In the genomic region with DNA sequence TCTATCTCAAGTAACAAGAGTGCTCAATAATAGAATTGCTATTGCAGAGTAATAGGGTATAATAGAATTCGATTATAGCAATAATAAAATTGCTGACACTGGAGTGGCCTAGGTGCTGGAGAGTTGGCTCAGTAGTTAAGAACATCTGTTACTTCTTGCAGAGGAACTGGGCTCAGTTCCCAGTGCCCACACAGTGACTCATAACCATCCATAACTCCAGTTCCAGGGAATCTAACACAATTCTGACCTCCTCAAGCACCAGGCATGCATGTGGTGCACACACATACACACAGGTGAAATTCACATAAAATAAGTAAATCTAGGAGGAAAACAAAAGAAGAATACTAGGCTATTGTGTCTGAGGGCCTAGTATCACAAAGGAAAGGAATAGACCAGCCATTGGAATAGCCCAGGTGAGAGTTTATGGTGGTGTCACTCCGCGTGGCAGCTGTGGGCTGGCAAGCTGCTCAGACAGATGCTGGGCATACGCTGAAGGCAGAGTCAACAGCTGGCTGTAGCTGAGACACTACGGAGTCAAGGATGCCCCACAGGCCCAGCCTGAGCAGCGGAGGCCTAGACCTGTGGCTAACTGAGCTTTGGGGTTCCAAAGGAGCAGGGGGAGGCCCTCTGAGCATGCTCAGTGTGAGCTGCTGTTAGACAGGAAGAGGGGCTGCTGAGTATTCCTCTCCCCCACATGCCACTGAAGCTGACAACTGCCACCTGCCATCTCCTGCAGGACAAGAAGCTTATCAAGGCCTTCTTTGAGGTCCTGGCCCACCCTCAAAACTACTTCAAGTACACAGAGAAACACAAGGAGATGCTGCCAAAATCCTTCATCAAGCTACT, we compare ENCODE assay signal across 13 mouse cellular contexts. TPM values are rescaled to one million over a fixed set of nuclear protein-coding genes. Genes with fewer than 3 reads are reported as not detected.
A peak's percentile ranks its signal among the peaks of the same experiment; 100 is the strongest.
DNase-seq lines count a peak whose midpoint lies in the region; ATAC-seq and TF ChIP-seq lines count a peak whose summit lies in the region.
"Had no signal": no experiment of that assay in that cellular context is flagged by ENCODE, and none has a peak within 500 bp of the region (broad histone marks: within the 10 kb centered on the region; RNA-seq: fewer than 3 reads in every experiment).

No protein-coding gene starts in this region.

- H3K27ac ChIP-seq in embryonic facial prominence, embryonic 13.5 days, result no peak overlapping the region
- no peak overlapping the region for H3K27ac ChIP-seq in embryonic facial prominence, embryonic 10.5 days (replicated peaks)
- H3K27ac ChIP-seq: macrophage; stomach, embryonic 15.5 days had no signal

- H3K4me3 ChIP-seq in embryonic facial prominence, embryonic 13.5 days, result no peak overlapping the region
- no peak overlapping the region for H3K4me3 ChIP-seq in embryonic facial prominence, embryonic 10.5 days
- H3K4me3 ChIP-seq: stomach, embryonic 15.5 days had no signal

- H3K27me3 ChIP-seq in embryonic facial prominence, embryonic 13.5 days, result no peaks in the 10 kb centered on the region
- peaks cover 3% of the 10 kb centered on the region; the same call in 1 of the 2 replicates for H3K27me3 ChIP-seq in embryonic facial prominence, embryonic 10.5 days (replicated peaks; ENCODE audit: low read depth, poor library complexity, severe bottlenecking)
- no peaks in the 10 kb centered on the region for H3K27me3 ChIP-seq in Patski
- H3K27me3 ChIP-seq: stomach, embryonic 15.5 days had no signal

- WGBS in embryonic facial prominence, embryonic 13.5 days, result 87% methylated on average over 6 of the region's 6 CpGs
- WGBS in embryonic facial prominence, embryonic 10.5 days, result 94% methylated on average over 6 of the region's 6 CpGs

- H3K4me1 ChIP-seq in embryonic facial prominence, embryonic 13.5 days, result peaks cover 32% of the 10 kb centered on the region
- H3K4me1 ChIP-seq in embryonic facial prominence, embryonic 10.5 days, result peaks cover 38% of the 10 kb centered on the region

- no peaks in the 10 kb centered on the region for H3K9me3 ChIP-seq in embryonic facial prominence, embryonic 13.5 days
- H3K9me3 ChIP-seq in embryonic facial prominence, embryonic 10.5 days, result no peaks in the 10 kb centered on the region
- H3K9me3 ChIP-seq: stomach, embryonic 15.5 days had no signal

- POLR2A ChIA-PET in Patski (lab: Charles Lee), result interaction anchor here (1.1 kb wide), 1 partner anchor 12 kb away, joined by 3 read pairs; no protein-coding TSS in a partner anchor

- in situ Hi-C loops in Patski (cut with MboI; ENCODE audit: low pct_unique_long_range_greater_than_20kb), result no loop called here

- no peak overlapping the region for H3K4me2 ChIP-seq in embryonic facial prominence, embryonic 13.5 days
- H3K4me2 ChIP-seq: liver, embryonic 11.5 days; stomach, embryonic 15.5 days had no signal

- TF ChIP-seq CTCF in Patski (IDR thresholded peaks at IDR 0.05), result no peak

- H3K9ac ChIP-seq in embryonic facial prominence, embryonic 13.5 days, result 0 out of 2 replicates have a peak overlapping the region, but pooled peaks have one; percentile 11
- H3K9ac ChIP-seq: stomach, embryonic 15.5 days had no signal

- DNase-seq in embryonic facial prominence, embryonic 10.5 days (ENCODE audit: low spot score), result no peak
- DNase-seq in layer of hippocampus, adult 9-11 months, result peak; percentile 65
- no peak for DNase-seq in layer of hippocampus, postnatal 25 days (ENCODE audit: extremely low spot score in 1 of 2, low spot score in 1 of 2)
- DNase-seq in Patski (ENCODE audit: low read depth, low spot score), result no peak
- DNase-seq in thymus, adult 18-20 months, result peak; percentile 26 to 35
- no peak for DNase-seq in spleen, postnatal 10 days (ENCODE audit: low spot score in 2 of 2)
- no peak for DNase-seq in urinary bladder, postnatal 25 days (ENCODE audit: low spot score)
- DNase-seq: cerebellum, adult 11 months had no signal

- peaks cover 55% of the 10 kb centered on the region for H3K36me3 ChIP-seq in embryonic facial prominence, embryonic 13.5 days
- H3K36me3 ChIP-seq in embryonic facial prominence, embryonic 10.5 days (replicated peaks), result peaks cover 75% of the 10 kb centered on the region
- H3K36me3 ChIP-seq: stomach, embryonic 15.5 days had no signal

- CTCF ChIA-PET in Patski (lab: Charles Lee), result interaction anchor here (1.7 kb wide), 1 partner anchor 85 kb away, joined by 4 read pairs; no protein-coding TSS in a partner anchor

- no peak for ATAC-seq in embryonic facial prominence, embryonic 13.5 days (ENCODE audit: insufficient number of reproducible peaks, insufficient read depth, low FRiP score, low TSS enrichment, low read depth)
- peak; percentile 42 for ATAC-seq in Patski
- ATAC-seq: forebrain, embryonic 14.5 days had no signal

RNA-seq across cellular contexts. Expression of a gene that starts 6.2 kb away (rescaled TPM):
- polyA plus RNA-seq in embryonic facial prominence, embryonic 13.5 days (2015; fragmentation: Nextera tagmentation; extraction: Ambion mirVana), result 36.6 and 41.2 TPM in 2 replicates
- 32.8 and 35.9 TPM in 2 replicates for polyA plus RNA-seq in embryonic facial prominence, embryonic 10.5 days (2016; fragmentation: Nextera tagmentation; extraction: Ambion mirVana)
- 100 to 1,000 TPM in 1 of 2 experiments, 10 to 100 TPM in 1; 95.9 to 109 TPM for total RNA-seq in layer of hippocampus, postnatal 25 days (2021)
- 65.9 TPM for polyA plus RNA-seq in Patski (2021)

RNA-seq across cellular contexts. Expression of a gene that starts 28.7 kb away (rescaled TPM):
- 9.4 and 10.1 TPM in 2 replicates for polyA plus RNA-seq in embryonic facial prominence, embryonic 13.5 days (2015; fragmentation: Nextera tagmentation; extraction: Ambion mirVana)
- 8.7 and 9.7 TPM in 2 replicates for polyA plus RNA-seq in embryonic facial prominence, embryonic 10.5 days (2016; fragmentation: Nextera tagmentation; extraction: Ambion mirVana)
- 1 to 10 TPM; 1.0 to 1.1 TPM for total RNA-seq in layer of hippocampus, postnatal 25 days (2021)
- 17.9 TPM for polyA plus RNA-seq in Patski (2021)

RNA-seq across cellular contexts. Expression of a gene that starts 36.9 kb away (rescaled TPM):
- 13.0 and 13.1 TPM in 2 replicates for polyA plus RNA-seq in embryonic facial prominence, embryonic 13.5 days (2015; fragmentation: Nextera tagmentation; extraction: Ambion mirVana)
- polyA plus RNA-seq in embryonic facial prominence, embryonic 10.5 days (2016; fragmentation: Nextera tagmentation; extraction: Ambion mirVana), result 3.4 and 3.7 TPM in 2 replicates
- total RNA-seq in layer of hippocampus, postnatal 25 days (2021), result 1 to 10 TPM; 2.5 to 3.2 TPM
- 1.4 TPM for polyA plus RNA-seq in Patski (2021)

Comparison
In these comparisons a context has a peak if more than half of its experiments do, and no peak if none do; other contexts are left out.
1. DNase-seq: peak in layer of hippocampus, adult 9-11 months (single experiment) and thymus, adult 18-20 months (2 of 2); none in embryonic facial prominence, embryonic 10.5 days (single experiment), layer of hippocampus, postnatal 25 days (0 of 2), Patski (single experiment), spleen, postnatal 10 days (0 of 2) and urinary bladder, postnatal 25 days (single experiment).